In the genomic region with DNA sequence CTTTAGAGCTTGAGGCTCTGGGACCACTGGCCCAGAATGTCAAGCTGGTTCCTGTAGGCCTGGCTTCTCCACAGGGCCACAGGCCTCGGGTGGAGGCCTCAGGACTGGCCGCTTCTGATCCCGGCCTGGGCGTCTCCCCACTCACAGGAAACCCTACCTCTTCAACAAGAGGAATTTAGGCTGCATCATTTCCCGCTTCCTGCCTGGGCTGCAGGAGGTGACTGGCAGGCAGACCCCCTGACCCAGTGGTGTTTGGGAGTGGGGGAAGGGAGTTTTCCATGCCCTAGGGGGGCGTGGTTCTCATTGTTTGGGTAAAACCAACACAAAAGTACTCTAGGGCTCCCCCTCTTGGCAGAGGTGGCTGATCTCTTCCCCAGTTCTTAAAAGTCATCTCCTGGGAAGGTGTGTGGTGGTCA, we compare ENCODE assay signal across 8 mouse cellular contexts. TPM values are rescaled to one million over a fixed set of nuclear protein-coding genes. Genes with fewer than 3 reads are reported as not detected.
DNase-seq lines count a peak whose midpoint lies in the region; ATAC-seq and TF ChIP-seq lines count a peak whose summit lies in the region.
"Had no signal": no experiment of that assay in that cellular context is flagged by ENCODE, and none has a peak within 500 bp of the region (broad histone marks: within the 10 kb centered on the region; RNA-seq: fewer than 3 reads in every experiment).

No protein-coding gene starts in this region.

- H3K9me3 ChIP-seq in MEL (replicated peaks; ENCODE audit: insufficient read depth, low read length): no peaks in the 10 kb centered on the region
- H3K9me3 ChIP-seq in midbrain, embryonic 13.5 days: no peaks in the 10 kb centered on the region

- H3K79me2 ChIP-seq in MEL (ENCODE audit: control insufficient read depth, insufficient read depth, low read length, poor library complexity): peaks cover 50% of the 10 kb centered on the region

- H3K4me1 ChIP-seq in MEL (ENCODE audit: control insufficient read depth in 1 of 2, insufficient read depth in 2 of 2, low read length in 2 of 2): peaks cover 0 to 9% of the 10 kb centered on the region in 2 experiments; a peak in 2 of 4 replicates
- H3K4me1 ChIP-seq in midbrain, embryonic 13.5 days (replicated peaks): peaks cover 70% of the 10 kb centered on the region

- TF ChIP-seq CTCF in MEL (IDR thresholded peaks at IDR 0.05 in 2 of 3, conservative IDR thresholded peaks at IDR 0.05 in 1 of 3; ENCODE audit: control insufficient read depth in 1 of 3, insufficient read depth in 1 of 3, low read depth in 2 of 3, low read length in 3 of 3, poor library complexity in 1 of 3, severe bottlenecking in 1 of 3): peak; percentile 45 to 68 (median 61)

- no peak overlapping the region for H3K4me3 ChIP-seq in MEL (ENCODE audit: control insufficient read depth in 1 of 2, insufficient read depth in 1 of 2, low read depth in 2 of 2, low read length in 2 of 2)
- no peak overlapping the region for H3K4me3 ChIP-seq in midbrain, embryonic 13.5 days (replicated peaks)

- intact Hi-C loops in heart, postnatal 25 days (cut with DNase I): no loop called here

- DNase-seq in B cell, adult 2 months: peak; percentile 72 to 76
- DNase-seq in MEL (ENCODE audit: low read depth, low spot score): peak; percentile 75
- peak; percentile 91 for DNase-seq in embryo, embryonic 9.5 days (ENCODE audit: extremely low spot score)
- peak; percentile 80 for DNase-seq in heart, postnatal 25 days (ENCODE audit: low spot score)
- DNase-seq in kidney, postnatal 4 days: peak; percentile 78 to 86
- no peak for DNase-seq in right cerebral cortex, postnatal 4 days

- peaks cover 1 to 5% of the 10 kb centered on the region in 2 experiments; a peak in 2 of 4 replicates for H3K36me3 ChIP-seq in MEL (ENCODE audit: control insufficient read depth in 1 of 2, insufficient read depth in 2 of 2, low read length in 2 of 2)
- H3K36me3 ChIP-seq in midbrain, embryonic 13.5 days: peaks cover 27% of the 10 kb centered on the region

- TF ChIP-seq RAD21 in MEL (IDR thresholded peaks at IDR 0.05; ENCODE audit: low read depth, low read length): no peak

- no peaks in the 10 kb centered on the region for H3K27me3 ChIP-seq in MEL (ENCODE audit: control insufficient read depth in 1 of 2, insufficient read depth in 2 of 2, low read length in 2 of 2)
- H3K27me3 ChIP-seq in midbrain, embryonic 13.5 days: no peaks in the 10 kb centered on the region

- no peak for TF ChIP-seq EP300 in MEL (IDR thresholded peaks at IDR 0.05; ENCODE audit: low read depth in 1 of 2, low read length in 2 of 2)

- TF ChIP-seq POLR2A in MEL (IDR thresholded peaks at IDR 0.05; ENCODE audit: control insufficient read depth in 1 of 2, insufficient read depth in 1 of 2, low read depth in 1 of 2, low read length in 2 of 2, poor library complexity in 1 of 2): no peak

- no peak overlapping the region for H3K27ac ChIP-seq in MEL (ENCODE audit: control insufficient read depth, low read depth, low read length)
- H3K27ac ChIP-seq in midbrain, embryonic 13.5 days: peak overlapping the region; percentile 44; the same call in 1 of the 2 replicates

- no peak overlapping the region for H3K9ac ChIP-seq in MEL (ENCODE audit: control insufficient read depth, low read depth, low read length, poor library complexity, severe bottlenecking)
- no peak overlapping the region for H3K9ac ChIP-seq in midbrain, embryonic 13.5 days (replicated peaks)

- no peak overlapping the region for H3K4me2 ChIP-seq in midbrain, embryonic 13.5 days (replicated peaks)

- no peak for ATAC-seq in midbrain, embryonic 13.5 days

- 21% methylated on average over 6 of the region's 6 CpGs for WGBS in midbrain, embryonic 13.5 days

TF ChIP-seq in MEL, 35 proteins besides CTCF, POLR2A, EP300 and RAD21:
- TF ChIP-seq SMC3 (IDR thresholded peaks at IDR 0.05; ENCODE audit: low read depth, low read length): peak; percentile 41; the same call in 1 of the 2 replicates
- no peak for TF ChIP-seq RCOR1 (IDR thresholded peaks at IDR 0.05; ENCODE audit: low read depth, low read length)
- TF ChIP-seq CHD2 (IDR thresholded peaks at IDR 0.05; ENCODE audit: low read length): no peak
- no peak for TF ChIP-seq MYB (IDR thresholded peaks at IDR 0.05; ENCODE audit: low read depth, low read length)

RNA-seq across cellular contexts. Expression of gene Git1, which starts 4.0 kb away (rescaled TPM):
- total RNA-seq in MEL (2012; rRNA removed): 32.0 and 33.1 TPM in 2 replicates
- polyA plus RNA-seq in MEL (2012; ENCODE audit: insufficient read depth in 1 of 2, insufficient read length in 2 of 2, low read depth in 1 of 2, low replicate concordance in 2 of 2, missing spikeins in 1 of 2): 10 to 100 TPM in 1 of 2 experiments, not detected in 1; 81.4 TPM
- 10 to 100 TPM; 51.3 TPM for total RNA-seq in heart, postnatal 25 days (2021)
- 13.6 and 14.9 TPM in 2 replicates for polyA plus RNA-seq in midbrain, embryonic 13.5 days (2015; fragmentation: Nextera tagmentation; extraction: Ambion mirVana)

RNA-seq across cellular contexts. Expression of gene Ankrd13b, which starts 7.9 kb away (rescaled TPM):
- 20.9 and 22.6 TPM in 2 replicates for total RNA-seq in MEL (2012; rRNA removed)
- polyA plus RNA-seq in MEL (2012; ENCODE audit: insufficient read depth in 1 of 2, insufficient read length in 2 of 2, low read depth in 1 of 2, low replicate concordance in 2 of 2, missing spikeins in 1 of 2): 10 to 100 TPM in 1 of 2 experiments, not detected in 1; 54.0 TPM
- 10 to 100 TPM; 10.7 to 11.7 TPM for total RNA-seq in heart, postnatal 25 days (2021)
- polyA plus RNA-seq in midbrain, embryonic 13.5 days (2015; fragmentation: Nextera tagmentation; extraction: Ambion mirVana): 20.8 and 27.6 TPM in 2 replicates

RNA-seq across cellular contexts. Expression of gene Abhd15, which starts 17.6 kb away (rescaled TPM):
- 1.7 and 1.8 TPM in 2 replicates for total RNA-seq in MEL (2012; rRNA removed)
- 1 to 10 TPM in 1 of 2 experiments, not detected in 1; 1.9 TPM for polyA plus RNA-seq in MEL (2012; ENCODE audit: insufficient read depth in 1 of 2, insufficient read length in 2 of 2, low read depth in 1 of 2, low replicate concordance in 2 of 2, missing spikeins in 1 of 2)
- 1 to 10 TPM; 1.9 to 2.0 TPM for total RNA-seq in heart, postnatal 25 days (2021)
- polyA plus RNA-seq in midbrain, embryonic 13.5 days (2015; fragmentation: Nextera tagmentation; extraction: Ambion mirVana): 2.4 and 2.6 TPM in 2 replicates

RNA-seq across cellular contexts. Expression of gene Trp53i13, which starts 18.4 kb away (rescaled TPM):
- total RNA-seq in MEL (2012; rRNA removed): 6.0 and 6.6 TPM in 2 replicates
- polyA plus RNA-seq in MEL (2012; ENCODE audit: insufficient read depth in 1 of 2, insufficient read length in 2 of 2, low read depth in 1 of 2, low replicate concordance in 2 of 2, missing spikeins in 1 of 2): 10 to 100 TPM in 1 of 2 experiments, not detected in 1; 12.3 TPM
- total RNA-seq in heart, postnatal 25 days (2021): 1 to 10 TPM; 8.4 to 9.6 TPM
- 16.2 and 16.3 TPM in 2 replicates for polyA plus RNA-seq in midbrain, embryonic 13.5 days (2015; fragmentation: Nextera tagmentation; extraction: Ambion mirVana)

RNA-seq across cellular contexts. Expression of gene Gm10392, which starts 21.6 kb away (rescaled TPM):
- total RNA-seq in MEL (2012; rRNA removed): 0.20 and 0.27 TPM in 2 replicates
- under 1 TPM in 1 of 2 experiments, not detected in 1; 0.10 TPM for polyA plus RNA-seq in MEL (2012; ENCODE audit: insufficient read depth in 1 of 2, insufficient read length in 2 of 2, low read depth in 1 of 2, low replicate concordance in 2 of 2, missing spikeins in 1 of 2)
- total RNA-seq in heart, postnatal 25 days (2021): not detected
- polyA plus RNA-seq in midbrain, embryonic 13.5 days (2015; fragmentation: Nextera tagmentation; extraction: Ambion mirVana): 0.12 and 0.14 TPM in 2 replicates
- polyA plus RNA-seq: large intestine, adult 2 months had no signal
